Mouse (Mus musculus) neural tube, embryonic 11.5 days (tissue): ENCODE data around the gene Kcnj9. TPM values are rescaled to one million over a fixed set of nuclear protein-coding genes. Genes with fewer than 3 reads are reported as not detected.

ENCODE experiments used
- ATAC-seq: fragments of 200-750 bp; cut with Nextera tagmentation; 2 replicates; pipeline ENCODE4 v1.8.0; 2017; ENCODE audit warnings: moderate number of reproducible peaks, mild to moderate bottlenecking, moderate TSS enrichment, moderate library complexity; ENCODE audit not compliant: insufficient read depth, low FRiP score, low TSS enrichment
- DNase-seq: peaks from one replicate; pipeline ENCODE4 v3.0.0-alpha.2; 2015; ENCODE audit warnings: low spot score
- H3K27ac ChIP-seq: fragments of 300-500 bp; sonication (generic); 2 replicates; pipeline ENCODE4 v1.5.1; 2014; ENCODE audit warnings: low read depth, mild to moderate bottlenecking, low read length
- H3K27me3 ChIP-seq: fragments of 300-500 bp; sonication (generic); 2 replicates; pipeline ENCODE4 v1.6.1; 2014; ENCODE audit warnings: mild to moderate bottlenecking, low read length, mixed read lengths; ENCODE audit not compliant: control insufficient read depth, insufficient read depth
- H3K36me3 ChIP-seq: fragments of 300-500 bp; sonication (generic); 2 replicates; pipeline ENCODE4 v1.6.1; 2014; ENCODE audit warnings: mild to moderate bottlenecking, low read length, moderate library complexity, mixed read lengths; ENCODE audit not compliant: control insufficient read depth, insufficient read depth
- H3K4me1 ChIP-seq: fragments of 300-500 bp; sonication (generic); 2 replicates; pipeline ENCODE4 v1.6.1; 2014; ENCODE audit warnings: low read length, mixed read lengths; ENCODE audit not compliant: control insufficient read depth, insufficient read depth
- H3K4me2 ChIP-seq: fragments of 300-500 bp; sonication (generic); 2 replicates; pipeline ENCODE4 v1.6.1; 2014; ENCODE audit warnings: low read depth, mild to moderate bottlenecking, moderate library complexity
- H3K4me3 ChIP-seq: fragments of 300-500 bp; sonication (generic); 2 replicates; pipeline ENCODE4 v1.5.1; 2014; ENCODE audit warnings: low read depth, low read length
- H3K9ac ChIP-seq: fragments of 300-500 bp; sonication (generic); 2 replicates; pipeline ENCODE4 v1.6.1; 2014; ENCODE audit warnings: mild to moderate bottlenecking, low read length
- H3K9me3 ChIP-seq: fragments of 300-500 bp; sonication (generic); 2 replicates; pipeline ENCODE4 v1.6.1; 2016; ENCODE audit warnings: low read length; ENCODE audit not compliant: control insufficient read depth
- WGBS: fragments of 180-500 bp; shearing (Covaris S2); extraction: QIAGEN DNeasy Blood & Tissue Kit; methylation state at CpG from one replicate; pipeline ENCODE4 v1.1.7; 2014; 5-methylcytosine and 5-hydroxymethylcytosine counted together
- polyA plus RNA-seq: library from polyadenylated mRNA; unstranded; fragments of >200 nt; fragmentation: Nextera tagmentation; extraction: Ambion mirVana; gene quantifications from 2 replicates; pipeline ENCODE4 v1.2.1, GENCODE M21; 2014

Kcnj9 gene
- polyA plus RNA-seq, 1 experiment from 2014 or later = 0.84 TPM

DNA sequence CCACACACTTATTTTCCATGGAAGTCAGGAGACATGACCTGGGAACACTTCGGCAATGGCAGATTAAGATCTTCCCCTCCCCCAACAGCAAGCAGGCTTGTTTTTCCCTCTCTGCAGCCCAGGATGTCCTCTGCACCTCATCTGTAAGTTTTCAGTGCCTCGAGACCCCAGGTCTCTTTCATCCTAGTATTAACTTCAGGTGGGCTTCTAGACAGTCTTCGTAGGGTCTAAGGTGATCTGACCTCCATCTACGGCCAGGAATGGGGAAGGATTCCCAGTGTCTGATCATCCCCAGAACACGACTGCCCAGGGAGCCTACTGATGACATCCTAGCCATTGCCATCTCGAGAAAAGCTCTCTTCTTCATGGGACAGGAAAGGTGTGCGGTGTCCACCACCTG lies 657 bp downstream of the Kcnj9 start:
- no peak for DNase-seq
- WGBS = 84% methylated on average over 7 of the region's 7 CpGs
- Histone ChIP-seq H3K4me2 (no peak overlapping the region), H3K27ac (no peak overlapping the region), H3K36me3 (no peaks in the 10 kb centered on the region), H3K27me3 (peaks cover 16% of the 10 kb centered on the region), H3K4me1 (peaks cover 7% of the 10 kb centered on the region; the same call in 1 of the 2 replicates), H3K9me3 (no peaks in the 10 kb centered on the region), H3K4me3 (no peak overlapping the region), H3K9ac (no peak overlapping the region)
- no peak for ATAC-seq

DNA sequence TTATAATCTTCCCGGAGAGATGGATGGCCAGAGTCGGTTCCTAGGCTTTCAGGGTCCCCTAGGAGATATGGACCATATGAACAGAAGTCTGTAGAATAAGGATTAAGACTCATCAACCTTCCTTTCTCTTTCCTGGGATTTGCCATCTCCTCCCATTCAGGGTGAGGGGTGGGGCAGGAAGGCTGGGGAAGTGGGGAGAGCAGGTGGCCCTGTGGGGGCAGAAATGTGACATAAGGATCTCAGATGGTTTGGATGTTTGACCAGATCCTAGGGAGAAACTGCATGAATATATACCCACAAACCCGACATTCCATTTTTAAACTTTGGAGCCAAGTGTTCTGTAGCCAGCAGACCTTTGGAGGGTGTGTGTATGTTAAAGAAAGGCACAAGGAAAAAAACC lies 1.1 kb downstream of the Kcnj9 start:
- Histone ChIP-seq H3K4me3 (no peak overlapping the region), H3K4me2 (no peak overlapping the region), H3K9ac (no peak overlapping the region), H3K27ac (no peak overlapping the region), H3K27me3 (peaks cover 16% of the 10 kb centered on the region), H3K9me3 (no peaks in the 10 kb centered on the region), H3K36me3 (no peaks in the 10 kb centered on the region), H3K4me1 (peaks cover 9% of the 10 kb centered on the region; the same call in 1 of the 2 replicates)
- WGBS = 77% methylated on average over 3 of the region's 3 CpGs
- ATAC-seq = no peak
- DNase-seq = no peak

DNA sequence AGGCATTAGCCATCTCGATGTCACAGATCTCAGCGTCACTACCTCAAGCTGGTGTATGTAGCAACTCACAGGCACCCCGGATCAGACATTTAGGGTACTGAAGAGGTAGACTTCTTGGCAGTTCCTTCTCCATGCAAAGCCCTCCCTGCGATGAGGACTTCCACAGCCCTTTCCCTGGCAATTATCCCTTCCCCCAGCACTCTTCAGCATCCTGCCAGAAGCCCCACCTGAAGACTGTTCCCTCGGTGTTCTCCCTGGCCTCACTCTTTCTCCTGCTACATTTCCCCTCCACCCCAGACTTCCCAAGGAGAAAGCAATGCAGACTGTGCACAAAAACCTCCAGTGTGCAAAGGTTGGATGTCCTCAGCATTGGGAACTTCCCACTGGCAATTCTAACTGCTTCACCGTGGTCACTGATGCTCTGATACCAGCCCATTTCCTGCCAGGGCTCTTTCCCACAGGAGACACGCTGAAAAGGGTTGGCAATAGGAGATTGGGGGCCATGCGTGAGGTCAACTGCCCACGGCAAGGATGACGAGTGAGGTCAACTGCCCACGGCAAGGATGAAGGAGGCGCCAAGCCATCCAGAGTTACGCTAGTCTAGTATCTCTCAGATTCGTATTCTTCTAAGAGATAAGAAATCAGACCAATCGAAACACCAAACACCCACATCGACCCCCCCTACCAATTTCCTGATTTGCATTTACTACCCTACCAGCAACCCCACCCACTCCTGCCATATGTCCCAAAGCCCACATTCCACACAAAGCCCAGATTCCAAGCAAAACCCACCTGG lies 1.7 kb downstream of the Kcnj9 start:
- Histone ChIP-seq H3K4me1 (peaks cover 13% of the 10 kb centered on the region; the same call in 1 of the 2 replicates), H3K9ac (no peak overlapping the region), H3K4me2 (no peak overlapping the region), H3K36me3 (no peaks in the 10 kb centered on the region), H3K9me3 (no peaks in the 10 kb centered on the region), H3K27me3 (peaks cover 16% of the 10 kb centered on the region), H3K27ac (no peak overlapping the region), H3K4me3 (no peak overlapping the region)
- DNase-seq = peak; percentile 5
- ATAC-seq = no peak
- 91% methylated on average over 16 of the region's 16 CpGs for WGBS

DNA sequence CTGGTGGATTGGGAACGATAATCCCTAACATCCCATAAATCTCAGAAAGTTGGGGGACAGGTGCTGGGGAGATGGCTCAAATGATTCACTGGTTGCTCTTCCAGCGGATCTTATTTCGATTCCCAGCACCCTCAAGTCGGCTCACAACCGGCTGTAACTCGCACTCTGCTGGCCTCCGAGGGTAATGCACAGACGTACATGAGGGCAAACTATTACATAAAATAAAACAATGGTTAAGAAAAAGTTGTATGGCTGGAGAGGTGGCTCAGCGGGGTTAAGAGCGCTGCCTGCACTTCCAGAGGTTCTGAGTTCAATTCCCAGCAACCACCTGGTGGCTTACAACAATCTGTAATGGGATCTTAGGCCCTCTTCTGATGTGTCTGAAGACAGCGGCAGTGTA lies 2.4 kb downstream of the Kcnj9 start:
- Histone ChIP-seq H3K4me2 (peak overlapping the region; percentile 75), H3K36me3 (no peaks in the 10 kb centered on the region), H3K4me1 (peaks cover 13% of the 10 kb centered on the region; the same call in 1 of the 2 replicates), H3K9me3 (no peaks in the 10 kb centered on the region), H3K27ac (no peak overlapping the region), H3K4me3 (peak overlapping the region; percentile 37), H3K9ac (no peak overlapping the region; the same call in 1 of the 2 replicates), H3K27me3 (peaks cover 16% of the 10 kb centered on the region)
- DNase-seq (peak; percentile 10), ATAC-seq (no peak)
- WGBS = 62% methylated on average over 11 of the region's 11 CpGs

DNA sequence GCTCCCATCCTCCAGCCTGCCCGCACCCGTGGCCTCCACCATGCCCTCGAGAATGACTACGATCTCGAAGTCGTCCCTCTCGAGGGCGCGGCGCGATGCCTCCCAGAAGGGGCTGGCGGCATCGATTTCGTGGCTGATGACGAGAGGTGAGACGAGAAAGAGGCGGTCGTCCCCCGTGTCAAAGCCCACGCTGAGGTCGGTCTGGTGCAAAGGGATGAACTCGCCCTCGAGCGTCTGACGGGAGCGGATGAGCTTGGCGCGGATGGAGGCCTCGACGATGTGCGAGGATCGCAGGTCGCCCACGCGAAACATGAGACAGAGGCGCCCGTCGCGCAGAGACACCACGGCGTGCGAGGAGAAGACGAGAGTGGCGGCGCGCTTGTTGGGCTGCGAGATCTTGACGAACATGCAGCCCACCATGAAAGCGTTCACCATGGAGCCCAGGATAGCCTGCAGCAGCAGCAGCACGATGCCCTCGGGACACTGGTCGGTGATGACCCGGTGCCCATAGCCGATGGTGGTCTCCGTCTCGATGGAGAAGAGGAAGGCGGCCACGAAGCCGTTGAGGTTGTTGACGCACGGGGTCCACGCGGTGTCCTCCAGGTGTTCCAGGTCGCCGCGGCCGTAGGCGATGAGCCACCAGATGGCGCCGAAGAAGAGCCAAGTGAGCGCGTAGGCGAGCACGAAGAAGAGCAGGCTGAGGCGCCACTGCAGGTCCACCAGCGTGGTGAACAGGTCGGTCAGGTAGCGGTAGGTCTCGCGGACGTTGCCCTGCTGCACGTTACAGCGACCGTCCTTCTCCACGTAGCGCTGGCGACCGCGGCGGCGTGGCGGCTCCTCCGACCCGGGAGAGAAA lies 3.2 kb downstream of the Kcnj9 start:
- H3K27me3 ChIP-seq = peaks cover 16% of the 10 kb centered on the region
- ATAC-seq = peak; percentile 66

DNA sequence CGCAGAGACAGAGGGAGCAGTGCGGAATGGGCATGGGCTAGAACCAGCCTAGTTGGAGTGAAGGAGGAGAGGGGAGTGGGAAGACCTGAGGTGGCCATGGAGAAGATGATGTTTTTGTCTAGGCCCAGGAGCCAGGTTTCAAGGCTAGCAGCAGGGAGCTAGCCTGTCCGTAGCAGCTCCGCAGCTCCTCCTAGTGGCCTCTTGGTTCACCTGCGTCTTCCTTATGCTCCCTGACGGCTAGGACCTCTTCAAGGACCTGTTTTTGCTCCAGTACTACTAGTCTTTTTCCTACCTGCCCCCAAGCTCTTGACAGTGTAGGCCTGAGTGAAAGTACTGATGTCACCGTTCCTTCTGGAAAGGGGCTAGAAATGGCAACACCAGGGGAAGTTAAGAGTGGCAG lies 4.4 kb downstream of the Kcnj9 start:
- Histone ChIP-seq H3K27me3 (peaks cover 16% of the 10 kb centered on the region), H3K4me3 (no peak overlapping the region), H3K36me3 (no peaks in the 10 kb centered on the region), H3K27ac (no peak overlapping the region), H3K9ac (no peak overlapping the region), H3K4me2 (no peak overlapping the region), H3K9me3 (no peaks in the 10 kb centered on the region), H3K4me1 (peaks cover 20% of the 10 kb centered on the region)
- peak; percentile 83 for DNase-seq
- 15% methylated on average over 7 of the region's 7 CpGs for WGBS
- 0 out of 2 replicates have a peak, but pooled peaks have one; percentile 3 for ATAC-seq

More for the DNA sequence above, 3.2 kb downstream of the Kcnj9 start:
- peak; percentile 74 for DNase-seq
- H3K27ac ChIP-seq = no peak overlapping the region
- peak overlapping the region; percentile 37 for H3K4me3 ChIP-seq
- H3K36me3 ChIP-seq = no peaks in the 10 kb centered on the region
- no peaks in the 10 kb centered on the region for H3K9me3 ChIP-seq
- peak overlapping the region; percentile 48 for H3K9ac ChIP-seq
- 22% methylated on average over 94 of the region's 94 CpGs for WGBS
- peaks cover 15% of the 10 kb centered on the region; the same call in 1 of the 2 replicates for H3K4me1 ChIP-seq
- H3K4me2 ChIP-seq = peak overlapping the region; percentile 75

DNA sequence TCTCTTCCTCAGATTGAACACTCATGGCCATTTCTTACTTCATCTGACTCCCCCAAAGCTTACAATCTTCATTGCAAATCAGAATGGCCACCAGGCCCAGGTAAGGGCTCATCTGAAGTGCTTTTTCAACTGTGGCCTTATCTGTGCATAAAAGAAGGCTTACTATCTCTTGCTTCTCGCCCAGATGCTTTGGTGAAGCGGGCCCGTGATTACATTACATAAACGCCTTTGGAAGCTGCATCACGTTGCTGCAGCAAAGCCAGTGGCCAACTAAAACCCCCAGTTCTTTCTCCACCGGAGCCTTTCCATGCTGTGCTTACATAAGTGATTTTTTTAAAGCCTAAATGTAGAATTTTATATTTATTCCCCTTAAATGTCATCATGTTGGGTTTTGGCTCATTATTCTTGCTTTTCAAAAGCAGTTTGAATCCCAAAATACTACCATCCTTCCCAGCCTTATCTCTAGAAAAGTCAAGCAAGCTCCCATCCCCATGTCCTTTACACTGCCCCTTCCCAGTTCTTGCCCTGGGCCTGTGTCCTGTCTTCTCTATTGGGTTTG lies 5.2 kb downstream of the Kcnj9 start:
- 0 out of 2 replicates have a peak, but pooled peaks cover 2% of the 10 kb centered on the region for H3K36me3 ChIP-seq
- ATAC-seq = no peak
- H3K9me3 ChIP-seq = no peaks in the 10 kb centered on the region
- no peak overlapping the region for H3K27ac ChIP-seq
- H3K9ac ChIP-seq = no peak overlapping the region
- H3K4me1 ChIP-seq = peaks cover 21% of the 10 kb centered on the region
- 71% methylated on average over 6 of the region's 6 CpGs for WGBS
- H3K4me3 ChIP-seq = no peak overlapping the region
- no peak overlapping the region for H3K4me2 ChIP-seq
- H3K27me3 ChIP-seq = peaks cover 16% of the 10 kb centered on the region
- no peak for DNase-seq

GRCm38 (mm10) chr1:172323298-172323697 lies 5.8 kb downstream of the Kcnj9 start:
- DNase-seq (no peak), ATAC-seq (no peak)
- Histone ChIP-seq H3K27me3 (peaks cover 16% of the 10 kb centered on the region), H3K4me3 (no peak overlapping the region), H3K36me3 (0 out of 2 replicates have a peak, but pooled peaks cover 2% of the 10 kb centered on the region), H3K27ac (no peak overlapping the region), H3K9ac (no peak overlapping the region), H3K4me1 (peaks cover 20% of the 10 kb centered on the region), H3K9me3 (no peaks in the 10 kb centered on the region), H3K4me2 (no peak overlapping the region)
- 41% methylated on average over 5 of the region's 5 CpGs for WGBS
